Mouse (Mus musculus): ENCODE data around the gene Tmem132d.
"Not testable (repeated sequence)": the region's sequence is repeated elsewhere in the genome, so short reads cannot be mapped to it uniquely, and the experiment has no call there.

The Tmem132d gene

GRCm38 (mm10) chr5:128090578-128090977, 342.3 kb downstream of the Tmem132d start:
- DNase-seq (ENCODE audit: low read depth, low spot score), result no peak

- DNase-seq (ENCODE audit: low read depth, low spot score), result no peak
Measured at GRCm38 (mm10) chr5:128075456-128075855, 357.4 kb downstream of the Tmem132d start.

GRCm38 (mm10) chr5:128072616-128073015, 360.3 kb downstream of the Tmem132d start:
- DNase-seq (ENCODE audit: low read depth, low spot score), result no peak

- DNase-seq (ENCODE audit: low read depth, low spot score), result no peak
Measured at GRCm38 (mm10) chr5:128041781-128042180, 391.1 kb downstream of the Tmem132d start.

- DNase-seq (ENCODE audit: low read depth, low spot score), result no peak
Measured at GRCm38 (mm10) chr5:128040036-128040435, 392.8 kb downstream of the Tmem132d start.

GRCm38 (mm10) chr5:128027076-128027475, 405.8 kb downstream of the Tmem132d start:
- no peak for DNase-seq (ENCODE audit: low read depth, low spot score)

- DNase-seq (ENCODE audit: low read depth, low spot score), result no peak
Measured at GRCm38 (mm10) chr5:128004666-128005065, 428.2 kb downstream of the Tmem132d start.

GRCm38 (mm10) chr5:127996526-127997245, 436.2 kb downstream of the Tmem132d start:
- no peak for DNase-seq (ENCODE audit: low read depth, low spot score)

- DNase-seq (ENCODE audit: low read depth, low spot score), result no peak
Measured at GRCm38 (mm10) chr5:127993460-127993859, 439.4 kb downstream of the Tmem132d start.

- no peak for DNase-seq (ENCODE audit: low read depth, low spot score)
Measured at GRCm38 (mm10) chr5:127990826-127991225, 442.1 kb downstream of the Tmem132d start.

- DNase-seq (ENCODE audit: low read depth, low spot score), result not testable (repeated sequence)
Measured at GRCm38 (mm10) chr5:127980003-127980358, 452.9 kb downstream of the Tmem132d start.

- no peak for DNase-seq (ENCODE audit: low read depth, low spot score)
Measured at GRCm38 (mm10) chr5:127979329-127980002, 453.4 kb downstream of the Tmem132d start.

GRCm38 (mm10) chr5:127976661-127977060, 456.2 kb downstream of the Tmem132d start:
- DNase-seq (ENCODE audit: low read depth, low spot score), result no peak

- no peak for DNase-seq (ENCODE audit: low read depth, low spot score)
Measured at GRCm38 (mm10) chr5:127965700-127966099, 467.2 kb downstream of the Tmem132d start.

- no peak for DNase-seq (ENCODE audit: low read depth, low spot score)
Measured at GRCm38 (mm10) chr5:127962656-127963055, 470.2 kb downstream of the Tmem132d start.

GRCm38 (mm10) chr5:127956511-127957097, 476.3 kb downstream of the Tmem132d start:
- no peak for DNase-seq (ENCODE audit: low read depth, low spot score)

GRCm38 (mm10) chr5:127954231-127954790, 478.6 kb downstream of the Tmem132d start:
- no peak for DNase-seq (ENCODE audit: low read depth, low spot score)

- DNase-seq (ENCODE audit: low read depth, low spot score), result no peak
Measured at GRCm38 (mm10) chr5:127952800-127953199, 480.1 kb downstream of the Tmem132d start.

GRCm38 (mm10) chr5:127950574-127950973, 482.3 kb downstream of the Tmem132d start:
- no peak for DNase-seq (ENCODE audit: low read depth, low spot score)

GRCm38 (mm10) chr5:127947275-127947674, 485.6 kb downstream of the Tmem132d start:
- DNase-seq (ENCODE audit: low read depth, low spot score), result no peak

- not testable (repeated sequence) for DNase-seq (ENCODE audit: low read depth, low spot score)
Measured at GRCm38 (mm10) chr5:127942171-127942570, 490.7 kb downstream of the Tmem132d start.

- DNase-seq (ENCODE audit: low read depth, low spot score), result no peak
Measured at GRCm38 (mm10) chr5:127937914-127938313, 495.0 kb downstream of the Tmem132d start.
